Mouse (Mus musculus) stomach, adult 2 months (tissue): Measurements from ENCODE around the gene Vasp. TPM values are rescaled to one million over a fixed set of nuclear protein-coding genes. Genes with fewer than 3 reads are reported as not detected.

Source experiments
- polyA plus RNA-seq: library from polyadenylated mRNA; depleted of rRNA; stranded (reverse); fragments of >200 nt; gene quantifications from 2 replicates; pipeline ENCODE4 v1.2.3, GENCODE M21; 2012; rRNA removed

Vasp gene
- polyA plus RNA-seq = 232 and 302 TPM in 2 replicates

DNA sequence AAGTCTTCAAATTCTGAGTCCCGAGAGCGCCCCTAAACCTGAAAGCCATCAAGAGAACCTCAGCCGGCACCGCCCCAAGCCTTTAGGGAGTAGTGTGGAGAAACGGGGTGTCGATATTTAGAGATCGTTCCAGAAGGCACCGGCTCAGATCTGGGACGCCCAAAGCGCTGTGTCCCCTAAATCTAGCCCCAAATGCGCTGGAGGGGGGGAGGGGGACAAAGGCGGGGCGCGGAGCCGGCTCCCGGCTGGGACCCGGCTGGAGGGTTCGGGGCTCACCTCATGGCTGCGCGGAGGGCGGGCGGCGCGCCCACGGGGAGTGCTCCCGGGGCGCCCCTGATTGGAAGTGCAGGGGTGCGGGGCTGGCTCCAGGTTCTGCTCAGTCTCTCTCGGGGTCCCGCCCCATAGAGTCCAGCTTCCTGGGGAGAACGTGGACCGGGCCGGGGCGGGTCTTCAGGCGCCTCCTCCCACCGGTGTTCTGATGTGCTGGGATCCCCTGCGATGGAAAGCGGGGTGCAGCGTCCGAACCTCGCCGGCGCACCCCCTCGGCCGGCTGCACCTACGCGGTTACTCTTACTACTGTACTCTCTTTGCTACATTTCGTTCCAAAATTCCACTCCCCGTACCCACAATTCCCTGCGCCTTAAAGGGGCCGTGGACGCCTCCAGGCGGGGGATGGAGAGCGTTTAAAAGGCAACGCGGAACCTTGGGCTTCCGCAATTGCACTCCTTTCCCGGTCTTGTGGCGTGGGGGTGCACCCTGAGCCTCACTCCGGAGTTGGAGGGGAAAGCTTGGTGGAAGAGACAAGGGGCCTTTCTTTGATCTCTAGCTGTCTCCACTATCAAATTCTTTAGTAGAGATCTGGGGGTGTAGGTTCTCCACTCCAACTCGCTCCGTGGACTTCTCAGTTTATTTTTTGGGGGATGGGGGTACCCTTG lies at the start of gene Vasp:
Gene Vasp, minus strand, starts transcription at position 580 of the 935 bp plus-strand sequence.

DNA sequence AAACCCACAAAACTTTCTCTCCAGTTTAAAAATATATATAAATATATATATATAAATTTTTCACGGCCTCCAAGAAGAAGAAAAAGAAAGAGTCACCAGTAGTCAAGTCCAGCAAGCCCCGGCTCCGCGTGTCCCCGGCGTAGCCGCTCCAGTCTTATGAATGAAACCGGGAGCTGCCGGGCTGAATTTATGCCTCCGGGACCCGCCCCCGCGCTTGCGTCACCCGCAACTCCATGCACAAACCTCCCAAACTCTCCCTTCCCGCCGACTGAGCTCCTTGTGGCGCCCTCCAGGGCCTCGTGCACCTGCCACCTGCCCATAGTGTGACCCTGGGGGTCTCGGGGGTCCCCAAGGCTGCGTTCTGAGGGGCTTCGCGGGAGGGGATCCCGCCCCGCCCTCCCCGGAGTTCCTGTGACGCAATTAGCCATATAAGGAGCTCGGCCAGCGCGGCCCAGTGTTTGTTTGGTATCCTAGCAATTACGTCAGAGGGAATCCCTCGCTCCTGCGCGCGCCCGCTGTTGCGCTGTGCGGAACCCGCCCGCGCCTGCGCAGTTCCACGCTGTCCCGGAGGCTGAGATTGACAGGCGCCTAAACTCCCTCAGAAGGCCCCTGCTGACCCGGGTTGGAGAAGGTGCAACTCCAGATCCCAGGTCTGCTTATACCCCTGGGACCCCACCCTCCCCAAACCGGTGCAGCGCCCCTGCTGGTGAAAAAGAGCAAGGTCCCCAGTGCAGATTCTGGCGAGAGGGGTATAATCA lies 38.4 kb upstream of the Vasp start, which contains the start of gene Fosb:
Gene Fosb, minus strand, starts transcription at position 168 of the 758 bp plus-strand sequence.

GRCm38 (mm10) chr7:19282385-19282784 lies 10.8 kb upstream of the Vasp start, which contains the start of gene Rtn2:
TSS of gene Rtn2 (plus strand) at chr7:19282624.

GRCm38 (mm10) chr7:19279581-19280114 lies 8.0 kb upstream of the Vasp start, which contains the start of gene Ppm1n:
TSS of gene Ppm1n (minus strand) at chr7:19280064.

GRCm38 (mm10) chr7:19227883-19228792 lies 43.5 kb downstream of the Vasp start, which contains the start of gene Opa3:
TSS of gene Opa3 (plus strand) at chr7:19228334.

GRCm38 (mm10) chr7:19211996-19212755 lies 59.4 kb downstream of the Vasp start, which contains the start of gene Gpr4:
TSS of gene Gpr4 (plus strand) at chr7:19212538.

Other genes with a start within 250 kb of the Vasp start
- 50.7 and 52.1 TPM in 2 replicates for gene Foxa3, start 248.3 kb downstream of the Vasp start, polyA plus RNA-seq
- 47.9 and 60.8 TPM in 2 replicates for gene Sympk, start 247.4 kb downstream of the Vasp start, polyA plus RNA-seq
- 0.18 TPM in 1 of 2 replicates, not detected in the other for gene Rsph6a, start 217.1 kb downstream of the Vasp start, polyA plus RNA-seq
- gene Dmwd, start 195.6 kb downstream of the Vasp start, polyA plus RNA-seq = 21.7 and 24.0 TPM in 2 replicates
- gene Dmpk, start 188.0 kb downstream of the Vasp start, polyA plus RNA-seq = 706 and 850 TPM in 2 replicates
- 27.1 and 28.4 TPM in 2 replicates for gene Six5, start 177.2 kb downstream of the Vasp start, polyA plus RNA-seq
- gene Gm4969, start 153.4 kb downstream of the Vasp start, polyA plus RNA-seq = 0.05 and 0.11 TPM in 2 replicates
- gene Fbxo46, start 152.0 kb downstream of the Vasp start, polyA plus RNA-seq = 4.7 and 6.4 TPM in 2 replicates
- gene Qpctl, start 122.5 kb downstream of the Vasp start, polyA plus RNA-seq = 7.6 and 10.2 TPM in 2 replicates
- 3.1 and 3.8 TPM in 2 replicates for gene Snrpd2, start 122.1 kb downstream of the Vasp start, polyA plus RNA-seq
- gene Gipr, start 105.7 kb downstream of the Vasp start, polyA plus RNA-seq = 0.16 and 0.48 TPM in 2 replicates
- 25.7 and 35.9 TPM in 2 replicates for gene Eml2, start 95.4 kb downstream of the Vasp start, polyA plus RNA-seq
- 5.0 and 5.8 TPM in 2 replicates for gene Gpr4, start 59.3 kb downstream of the Vasp start, polyA plus RNA-seq
- gene Opa3, start 43.5 kb downstream of the Vasp start, polyA plus RNA-seq = 15.9 and 16.9 TPM in 2 replicates
- 0.23 and 1.3 TPM in 2 replicates for gene Ppm1n, start 8.2 kb upstream of the Vasp start, polyA plus RNA-seq
- gene Rtn2, start 10.8 kb upstream of the Vasp start, polyA plus RNA-seq = 25.7 and 26.9 TPM in 2 replicates
- gene Fosb, start 38.2 kb upstream of the Vasp start, polyA plus RNA-seq = 1.1 and 2.1 TPM in 2 replicates
- 16.8 and 21.2 TPM in 2 replicates for gene Ercc1, start 73.0 kb upstream of the Vasp start, polyA plus RNA-seq
- 3.9 and 7.8 TPM in 2 replicates for gene Cd3eap, start 87.7 kb upstream of the Vasp start, polyA plus RNA-seq
- 21.4 and 23.5 TPM in 2 replicates for gene Ppp1r13l, start 87.9 kb upstream of the Vasp start, polyA plus RNA-seq
- 25.1 and 27.9 TPM in 2 replicates for gene Ercc2, start 110.2 kb upstream of the Vasp start, polyA plus RNA-seq
- gene Klc3, start 132.3 kb upstream of the Vasp start, polyA plus RNA-seq = 16.2 and 18.5 TPM in 2 replicates
- 315 and 356 TPM in 2 replicates for gene Ckm, start 133.0 kb upstream of the Vasp start, polyA plus RNA-seq
- gene Mark4, start 187.0 kb upstream of the Vasp start, polyA plus RNA-seq = 10.8 and 27.7 TPM in 2 replicates
- gene Exoc3l2, start 191.5 kb upstream of the Vasp start, polyA plus RNA-seq = 6.3 and 7.2 TPM in 2 replicates
- 7.3 and 15.7 TPM in 2 replicates for gene Bloc1s3, start 236.6 kb upstream of the Vasp start, polyA plus RNA-seq
- gene Trappc6a, start 236.6 kb upstream of the Vasp start, polyA plus RNA-seq = 119 and 179 TPM in 2 replicates
- gene Nkpd1, start 246.0 kb upstream of the Vasp start, polyA plus RNA-seq = 45.5 and 87.5 TPM in 2 replicates